Mouse (Mus musculus): ENCODE measurements at regions not wholly inside any gene's neighbourhood (a gene's known extent, or its start where the extent isn't known, plus 50 kb on each side); places are given as distances from the start of the nearest gene placed in this dataset.
A peak's percentile ranks its signal among the peaks of the same experiment; 100 is the strongest.

- DNase-seq = no peak
Observed at GRCm38 (mm10) chr3:101749841-101750240, 98.9 kb downstream of the Mab21l3 start.

GRCm38 (mm10) chr3:101749031-101749632 is 99.6 kb downstream of the Mab21l3 start:
- DNase-seq = peak; percentile 15

- no peak for DNase-seq
Observed at GRCm38 (mm10) chr3:101748186-101748585, 100.6 kb downstream of the Mab21l3 start.

GRCm38 (mm10) chr3:101740906-101741305 is 107.9 kb downstream of the Mab21l3 start:
- DNase-seq = no peak

- no peak for DNase-seq
Observed at GRCm38 (mm10) chr3:101737197-101737596, 111.6 kb downstream of the Mab21l3 start.

GRCm38 (mm10) chr3:101729044-101729443 is 119.7 kb downstream of the Mab21l3 start:
- no peak for DNase-seq

GRCm38 (mm10) chr3:101722926-101723325 is 118.4 kb upstream of the Atp1a1 start:
- no peak for DNase-seq

- no peak for DNase-seq
Observed at GRCm38 (mm10) chr3:101722001-101722400, 117.5 kb upstream of the Atp1a1 start.

- DNase-seq = no peak
Observed at GRCm38 (mm10) chr3:101715416-101715815, 110.9 kb upstream of the Atp1a1 start.

GRCm38 (mm10) chr3:101714810-101715209 is 110.3 kb upstream of the Atp1a1 start:
- DNase-seq = no peak

- DNase-seq = no peak
Observed at GRCm38 (mm10) chr3:101713669-101714068, 109.2 kb upstream of the Atp1a1 start.

GRCm38 (mm10) chr3:101713138-101713638 is 108.7 kb upstream of the Atp1a1 start:
- no peak for DNase-seq

- DNase-seq = no peak
Observed at GRCm38 (mm10) chr3:101712666-101713065, 108.2 kb upstream of the Atp1a1 start.

- no peak for DNase-seq
Observed at GRCm38 (mm10) chr3:101711594-101712171, 107.2 kb upstream of the Atp1a1 start.

- no peak for DNase-seq
Observed at GRCm38 (mm10) chr3:101709379-101709970, 105.0 kb upstream of the Atp1a1 start.

- DNase-seq = no peak
Observed at GRCm38 (mm10) chr3:101708821-101709220, 104.3 kb upstream of the Atp1a1 start.

- DNase-seq = no peak
Observed at GRCm38 (mm10) chr3:101704919-101705318, 100.4 kb upstream of the Atp1a1 start.

GRCm38 (mm10) chr3:101704326-101704725 is 99.8 kb upstream of the Atp1a1 start:
- no peak for DNase-seq

- DNase-seq = no peak
Observed at GRCm38 (mm10) chr3:101701763-101702173, 97.3 kb upstream of the Atp1a1 start.

GRCm38 (mm10) chr3:101700974-101701610 is 96.6 kb upstream of the Atp1a1 start:
- DNase-seq = no peak

- DNase-seq = no peak
Observed at GRCm38 (mm10) chr3:101699929-101700681, 95.6 kb upstream of the Atp1a1 start.

GRCm38 (mm10) chr3:101696832-101697231 is 92.3 kb upstream of the Atp1a1 start:
- no peak for DNase-seq

- no peak for DNase-seq
Observed at GRCm38 (mm10) chr3:101694311-101694710, 89.8 kb upstream of the Atp1a1 start.
